Mouse (Mus musculus): ENCODE data around the gene Itsn1.

Gene Itsn1

DNA sequence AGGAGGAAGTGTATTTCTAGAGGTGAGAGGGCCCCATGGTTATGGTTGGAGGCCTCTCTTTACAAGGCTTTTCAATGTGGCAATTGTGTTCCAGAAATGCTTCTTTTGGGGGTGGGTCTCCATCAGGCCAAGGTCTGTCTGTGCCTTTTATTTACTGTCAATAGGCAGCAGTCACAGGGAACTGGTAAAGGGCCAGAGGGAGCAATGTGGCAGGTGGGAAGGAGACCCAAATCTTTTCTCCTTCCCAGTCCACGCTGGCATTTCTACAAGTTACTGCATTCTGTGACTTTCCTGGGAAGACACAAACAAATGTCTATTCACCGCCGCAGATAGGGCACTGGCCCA is 234.4 kb downstream of the Itsn1 start:
- DNase-seq: no peak

DNA sequence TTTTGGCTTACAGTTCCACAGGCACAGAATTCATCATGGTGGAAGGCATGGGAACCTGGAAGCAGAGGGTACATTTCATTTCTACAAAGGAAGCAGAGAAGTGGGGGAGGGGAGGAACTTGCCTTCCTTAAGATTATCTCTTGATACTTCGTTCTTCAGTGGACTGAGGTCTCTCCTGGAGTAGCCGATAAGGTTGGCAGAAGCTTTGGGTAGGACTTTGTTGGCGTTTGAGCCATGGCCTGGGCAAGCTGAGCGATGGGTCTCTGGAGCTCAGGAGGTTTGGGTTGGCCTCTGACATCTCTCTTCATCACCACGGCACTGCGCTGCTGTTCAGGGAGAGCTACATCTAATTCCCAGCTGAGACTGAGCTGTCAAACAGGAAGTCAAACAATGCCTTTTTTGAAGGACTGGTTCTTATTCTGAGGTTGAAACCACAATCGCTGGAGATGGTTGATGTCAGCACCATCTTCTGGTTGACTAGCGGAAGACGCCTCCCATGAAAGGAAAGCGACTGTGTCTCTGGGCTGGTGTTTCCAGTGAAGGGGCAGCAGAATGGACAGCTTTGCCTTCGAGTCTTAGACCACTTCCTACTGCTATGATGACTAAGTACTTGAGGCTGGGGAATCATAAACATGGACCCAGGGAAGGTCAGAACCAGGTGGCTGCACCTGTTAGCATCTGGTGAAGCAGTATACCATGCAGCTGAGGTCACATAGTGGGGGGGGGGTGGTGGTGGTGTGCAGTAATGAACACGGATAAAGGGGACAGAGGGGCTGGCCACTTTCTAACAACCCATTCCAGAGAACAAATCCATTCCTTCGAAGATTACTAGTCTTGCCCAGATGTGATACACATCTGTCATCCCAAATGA is 235.5 kb downstream of the Itsn1 start:
- no peak for DNase-seq

DNA sequence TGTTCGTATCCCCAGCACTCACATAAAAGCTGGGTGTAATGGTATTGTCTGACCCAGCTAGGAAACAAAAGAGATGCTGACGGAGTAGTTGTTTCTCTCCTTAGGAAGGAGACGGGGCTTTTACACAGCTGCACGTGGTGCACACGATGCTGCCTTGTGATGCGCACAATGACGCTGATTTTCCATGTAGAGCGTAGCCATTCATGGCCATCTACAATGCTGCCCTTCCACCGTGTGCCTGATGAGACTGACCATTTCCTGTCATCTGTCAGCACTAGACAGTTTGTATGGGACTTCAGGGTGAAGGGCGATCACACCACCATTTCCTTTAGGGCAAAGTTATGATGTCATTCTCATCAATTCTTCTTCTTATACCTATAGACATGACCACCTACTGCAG is 239.6 kb downstream of the Itsn1 start:
- no peak for DNase-seq

DNA sequence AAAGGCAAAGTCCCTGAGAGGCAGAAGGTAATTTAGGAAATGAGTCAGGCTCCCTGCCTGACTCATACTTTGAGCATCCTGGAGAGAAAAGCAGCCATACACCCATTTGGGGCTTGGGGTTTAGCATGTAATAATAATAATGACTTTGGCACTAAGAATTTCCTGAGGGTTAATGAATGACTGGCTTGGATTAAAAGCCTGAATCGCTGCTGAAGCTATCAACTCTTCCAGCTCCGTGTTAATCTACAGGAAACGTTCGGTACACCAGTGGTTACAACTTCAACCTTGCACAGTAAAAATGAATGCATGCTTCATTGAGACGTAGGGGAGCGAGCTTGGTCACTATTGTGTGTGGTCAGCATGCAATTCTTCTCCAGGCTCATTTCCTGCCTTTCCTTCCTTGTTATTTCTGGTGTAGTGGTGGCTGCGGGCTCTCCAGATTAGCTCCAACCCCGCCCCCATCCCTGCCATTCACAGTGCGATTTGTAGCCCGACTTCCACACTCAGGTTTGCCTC is 240.5 kb downstream of the Itsn1 start:
- no peak for DNase-seq

Measured in right cerebral cortex, postnatal 25 days (tissue).